Mouse (Mus musculus) spleen, adult 2 months (tissue): ENCODE results near the gene Mfsd4b3.

Source experiments
- CTCF ChIP-seq: fragments of 200-500 bp; IDR thresholded peaks from 2 replicates; pipeline ENCODE4 v1.5.1; 2011; ENCODE audit warnings: mild to moderate bottlenecking, inconsistent platforms; ENCODE audit not compliant: insufficient read depth, insufficient read length, insufficient replicate concordance; ENCODE audit errors: extremely low read depth
- POLR2A ChIP-seq: fragments of 200-500 bp; IDR thresholded peaks from 2 replicates; pipeline ENCODE4 v1.6.1; 2011; ENCODE audit warnings: low read depth, low read length, inconsistent platforms

GRCm38 (mm10) chr10:40000746-40001145 is 40.8 kb upstream of the Mfsd4b3 start:
- TF ChIP-seq POLR2A (no peak), CTCF (no peak)
